17 mouse cellular contexts compared by ENCODE assay signal in the genomic region with DNA sequence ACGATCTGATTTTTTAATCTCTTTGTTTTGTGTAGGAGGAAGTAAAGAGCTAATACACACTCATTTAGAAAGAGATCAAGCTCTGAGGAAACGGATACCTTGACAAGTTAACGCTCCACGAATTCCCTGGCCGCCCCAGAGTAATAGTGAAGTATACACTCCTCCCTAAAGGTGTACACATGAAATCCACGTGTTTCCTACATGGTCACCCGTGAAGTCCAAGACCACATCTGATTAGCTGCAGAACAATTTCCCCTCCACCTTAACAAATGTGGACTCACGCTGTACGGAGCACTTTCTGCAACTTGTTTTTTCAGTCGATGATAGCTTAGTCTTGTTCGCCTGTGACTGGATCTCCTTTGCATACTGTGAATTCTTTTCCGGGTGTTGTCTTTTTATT. TPM values are rescaled to one million over a fixed set of nuclear protein-coding genes. Genes with fewer than 3 reads are reported as not detected.
"Had no signal": no experiment of that assay in that cellular context is flagged by ENCODE, and none has a peak within 500 bp of the region (broad histone marks: within the 10 kb centered on the region; RNA-seq: fewer than 3 reads in every experiment).

No protein-coding gene starts in this region.

- H3K9ac ChIP-seq: limb, embryonic 15.5 days; liver, embryonic 12.5 days; midbrain, embryonic 13.5 days; neural tube, embryonic 13.5 days had no signal

- ATAC-seq: liver, embryonic 12.5 days; midbrain, embryonic 13.5 days had no signal

- H3K4me3 ChIP-seq: left cerebral cortex, adult 2 months; midbrain, embryonic 13.5 days had no signal

- H3K27ac ChIP-seq: left cerebral cortex, adult 2 months; limb, embryonic 15.5 days; liver, embryonic 12.5 days; lung, embryonic 15.5 days; macrophage; midbrain, embryonic 13.5 days; neural tube, embryonic 13.5 days had no signal

- H3K4me1 ChIP-seq: liver, embryonic 12.5 days had no signal

- H3K36me3 ChIP-seq: limb, embryonic 15.5 days; liver, embryonic 12.5 days; lung, embryonic 15.5 days; midbrain, embryonic 13.5 days; neural tube, embryonic 13.5 days had no signal

- DNase-seq: kidney, adult 18-20 months; kidney, postnatal 25 days; lung, postnatal 14 days; right cerebral cortex, postnatal 14 days; thymus, postnatal 36 days had no signal

- H3K9me3 ChIP-seq: limb, embryonic 15.5 days; liver, embryonic 12.5 days; lung, embryonic 15.5 days; midbrain, embryonic 13.5 days; neural tube, embryonic 13.5 days had no signal

RNA-seq across cellular contexts. Expression of gene Evx1, which starts 23.1 kb away (rescaled TPM):
- polyA plus RNA-seq: kidney, embryonic 14.5 days; liver, embryonic 16.5 days; macrophage; spleen, adult 2 months; stomach, embryonic 16.5 days; thymus, postnatal 0 days had no signal

RNA-seq across cellular contexts. Expression of gene Hoxa13, which starts 29.5 kb away (rescaled TPM):
- polyA plus RNA-seq: kidney, embryonic 14.5 days; liver, embryonic 12.5 days; liver, embryonic 16.5 days; lung, embryonic 15.5 days; macrophage; midbrain, embryonic 13.5 days; spleen, adult 2 months; stomach, embryonic 16.5 days; thymus, postnatal 0 days had no signal

RNA-seq across cellular contexts. Expression of gene Hoxa11, which starts 44.6 kb away (rescaled TPM):
- polyA plus RNA-seq: liver, embryonic 12.5 days; liver, embryonic 16.5 days; lung, embryonic 15.5 days; macrophage; midbrain, embryonic 13.5 days; spleen, adult 2 months; stomach, embryonic 16.5 days; thymus, postnatal 0 days had no signal

RNA-seq across cellular contexts. Expression of gene Hoxa10, which starts 49.5 kb away (rescaled TPM):
- polyA plus RNA-seq: macrophage; midbrain, embryonic 13.5 days; spleen, adult 2 months had no signal

RNA-seq across cellular contexts. Expression of gene Hoxa9, which starts 59.3 kb away (rescaled TPM):
- polyA plus RNA-seq: midbrain, embryonic 13.5 days had no signal
